16 mouse cellular contexts compared by ENCODE assay signal in genomic region chr2:101991726-101992125, GRCm38 (mm10).
DNase-seq lines count a peak whose midpoint lies in the region; ATAC-seq lines count a peak whose summit lies in the region.
"Had no signal": no experiment of that assay in that cellular context is flagged by ENCODE, and none has a peak within 500 bp of the region (broad histone marks: within the 10 kb centered on the region; RNA-seq: fewer than 3 reads in every experiment).

No protein-coding gene starts in this region.

- no peaks in the 10 kb centered on the region for H3K9me3 ChIP-seq in lung, embryonic 16.5 days (ENCODE audit: control insufficient read depth, low read length)
- H3K9me3 ChIP-seq: midbrain, embryonic 13.5 days had no signal

- 56% methylated on average over 2 of the region's 2 CpGs for WGBS in lung, embryonic 16.5 days

- H3K4me2 ChIP-seq in lung, embryonic 16.5 days (ENCODE audit: low read depth, low read length) = no peak overlapping the region
- H3K4me2 ChIP-seq: hindbrain, embryonic 14.5 days; midbrain, embryonic 13.5 days had no signal

- no peak overlapping the region for H3K9ac ChIP-seq in lung, embryonic 16.5 days (ENCODE audit: low read length)
- H3K9ac ChIP-seq: hindbrain, embryonic 14.5 days; liver, embryonic 14.5 days; midbrain, embryonic 13.5 days had no signal

- H3K27me3 ChIP-seq in lung, embryonic 16.5 days (ENCODE audit: control insufficient read depth, insufficient read depth, low read depth, low read length) = no peaks in the 10 kb centered on the region
- no peaks in the 10 kb centered on the region for H3K27me3 ChIP-seq in splenic B cell, adult 2 months (ENCODE audit: control insufficient read depth, insufficient read depth, low read length, poor library complexity, severe bottlenecking)
- H3K27me3 ChIP-seq: CH12.LX; midbrain, embryonic 13.5 days had no signal

- peak; percentile 54; the same call in 1 of the 2 replicates for ATAC-seq in lung, embryonic 16.5 days (ENCODE audit: low read depth)
- ATAC-seq in granulocyte monocyte progenitor cell, adult 5-6 weeks (replicated peaks; ENCODE audit: poor library complexity, severe bottlenecking) = peak; percentile 83
- ATAC-seq: midbrain, embryonic 13.5 days had no signal

- no peak overlapping the region for H3K4me3 ChIP-seq in lung, embryonic 16.5 days (ENCODE audit: low read length)
- H3K4me3 ChIP-seq: midbrain, embryonic 13.5 days; myocyte had no signal

- H3K4me1 ChIP-seq in lung, embryonic 16.5 days (replicated peaks; ENCODE audit: control insufficient read depth, insufficient read depth, low read length) = no peaks in the 10 kb centered on the region; the same call in 1 of the 2 replicates

- H3K36me3 ChIP-seq in lung, embryonic 16.5 days (ENCODE audit: control insufficient read depth, insufficient read depth, low read length) = no peaks in the 10 kb centered on the region
- H3K36me3 ChIP-seq in splenic B cell, adult 2 months (ENCODE audit: control insufficient read depth, insufficient read depth, low read length, poor library complexity, severe bottlenecking) = no peaks in the 10 kb centered on the region
- H3K36me3 ChIP-seq: midbrain, embryonic 13.5 days had no signal

- no peak overlapping the region for H3K27ac ChIP-seq in lung, embryonic 16.5 days (ENCODE audit: low read length)
- H3K27ac ChIP-seq: hindbrain, embryonic 14.5 days; liver, embryonic 14.5 days; midbrain, embryonic 13.5 days had no signal

- DNase-seq in lung, postnatal 36 days = no peak
- DNase-seq in splenic B cell, adult 2 months (ENCODE audit: low read depth, low spot score) = peak; percentile 19
- no peak for DNase-seq in layer of hippocampus, adult 11-12 months (ENCODE audit: low spot score)
- DNase-seq in cerebellum, adult 18-20 months = no peak
- DNase-seq in embryo, embryonic 9.5 days (ENCODE audit: extremely low spot score) = no peak
- DNase-seq: heart, adult 11 months; heart, postnatal 10 days; kidney, adult 2 months; right cerebral cortex, adult 18-20 months had no signal
